Mouse (Mus musculus): ENCODE results near the gene Ubxn6.

- TF ChIP-seq CTCF (IDR thresholded peaks at IDR 0.05; ENCODE audit: extremely low read depth, insufficient read depth, insufficient read length, insufficient replicate concordance) (no peak), POLR2A (IDR thresholded peaks at IDR 0.05; ENCODE audit: low read depth, low read length) (no peak)
These were observed 12.7 kb downstream of the Ubxn6 start for GRCm38 (mm10) chr17:56062081-56062480.
